Mouse (Mus musculus): ENCODE results near the gene Jazf1. TPM values are rescaled to one million over a fixed set of nuclear protein-coding genes. Genes with fewer than 3 reads are reported as not detected.

Jazf1 gene
- total and polyA plus RNA-seq, 2 experiments, result 0.48 to 0.74 TPM

DNA sequence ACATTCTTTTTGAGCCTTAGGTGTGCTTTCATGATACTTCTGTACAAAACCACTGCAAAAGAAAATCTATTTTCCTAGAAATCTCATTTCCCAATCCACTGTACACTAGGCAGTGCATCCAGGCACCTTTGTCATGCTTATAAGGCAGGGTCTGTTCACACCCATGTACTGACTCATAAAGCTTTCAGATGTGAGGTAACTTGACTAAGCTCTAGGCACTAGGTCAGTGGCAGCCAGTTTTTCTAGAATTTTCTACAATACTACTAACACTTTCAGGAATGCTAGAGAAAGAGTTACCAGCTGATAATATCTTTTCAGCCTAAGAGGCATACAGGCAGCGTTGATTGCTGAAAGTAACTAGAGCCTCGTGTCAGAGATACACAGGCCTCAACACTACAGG lies 62.9 kb downstream of the Jazf1 start:
- H3K4me3 ChIP-seq (ENCODE audit: insufficient read depth, low read depth, low read length), result no peak overlapping the region
- no peak for DNase-seq (ENCODE audit: extremely low read depth, low read depth, low spot score)
- WGBS, result 74% methylated on average over 2 of the region's 2 CpGs

DNA sequence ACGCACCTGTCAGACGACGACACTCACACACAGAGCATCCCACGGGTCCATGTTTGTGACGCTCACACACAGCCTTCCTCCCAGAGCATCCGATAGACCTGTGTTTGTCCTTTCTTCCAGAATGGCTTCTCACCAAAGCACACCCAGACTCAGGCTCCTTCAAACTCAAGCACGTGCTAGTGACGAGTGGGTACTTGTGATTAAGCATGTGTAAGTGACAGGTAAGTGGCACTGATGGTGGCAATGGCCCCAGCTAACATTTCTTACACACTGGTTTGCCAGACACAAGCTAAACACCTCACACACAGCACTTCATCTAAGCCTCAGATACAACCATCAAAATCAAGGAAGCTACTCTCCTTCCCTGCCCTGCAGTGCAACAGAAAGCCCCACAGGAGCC lies 77.6 kb downstream of the Jazf1 start:
- Histone ChIP-seq H3K4me3 (ENCODE audit: insufficient read depth, low read depth, low read length) (no peak overlapping the region), H3K4me1 (ENCODE audit: control insufficient read depth, insufficient read depth, low read length) (no peaks in the 10 kb centered on the region), H3K36me3 (ENCODE audit: control insufficient read depth, insufficient read depth, low read length) (no peaks in the 10 kb centered on the region), H3K27ac (replicated peaks; ENCODE audit: insufficient read depth, low read depth, low read length) (no peak overlapping the region), H3K79me2 (ENCODE audit: control insufficient read depth, insufficient read depth, low read length) (no peaks in the 10 kb centered on the region), H3K9ac (ENCODE audit: low read depth, low read length) (no peak overlapping the region), H3K27me3 (ENCODE audit: control insufficient read depth, insufficient read depth, low read length) (no peaks in the 10 kb centered on the region)
- no peak for DNase-seq (ENCODE audit: extremely low read depth, low read depth, low spot score)
- 93% methylated on average over 8 of the region's 8 CpGs for WGBS
- TF ChIP-seq POLR2A (IDR thresholded peaks at IDR 0.05; ENCODE audit: extremely low read depth, insufficient read depth, low read length) (no peak), CTCF (IDR thresholded peaks at IDR 0.05; ENCODE audit: low read depth, low read length) (no peak)

More for the DNA sequence above, 62.9 kb downstream of the Jazf1 start:
- Histone ChIP-seq H3K27me3 (ENCODE audit: control insufficient read depth, insufficient read depth, low read length) (no peaks in the 10 kb centered on the region), H3K79me2 (ENCODE audit: control insufficient read depth, insufficient read depth, low read length) (no peaks in the 10 kb centered on the region), H3K27ac (replicated peaks; ENCODE audit: insufficient read depth, low read depth, low read length) (no peak overlapping the region), H3K9ac (ENCODE audit: low read depth, low read length) (no peak overlapping the region), H3K36me3 (ENCODE audit: control insufficient read depth, insufficient read depth, low read length) (no peaks in the 10 kb centered on the region), H3K4me1 (ENCODE audit: control insufficient read depth, insufficient read depth, low read length) (no peaks in the 10 kb centered on the region)
- no peak for TF ChIP-seq CTCF (IDR thresholded peaks at IDR 0.05; ENCODE audit: low read depth, low read length)
- no peak for TF ChIP-seq POLR2A (IDR thresholded peaks at IDR 0.05; ENCODE audit: extremely low read depth, insufficient read depth, low read length)

GRCm38 (mm10) chr6:52987905-52988640 lies 80.4 kb downstream of the Jazf1 start:
- no peaks in the 10 kb centered on the region for H3K79me2 ChIP-seq (ENCODE audit: control insufficient read depth, insufficient read depth, low read length)
- no peaks in the 10 kb centered on the region for H3K4me1 ChIP-seq (ENCODE audit: control insufficient read depth, insufficient read depth, low read length)
- no peaks in the 10 kb centered on the region for H3K36me3 ChIP-seq (ENCODE audit: control insufficient read depth, insufficient read depth, low read length)
- H3K4me3 ChIP-seq (ENCODE audit: insufficient read depth, low read depth, low read length), result no peak overlapping the region
- TF ChIP-seq POLR2A (IDR thresholded peaks at IDR 0.05; ENCODE audit: extremely low read depth, insufficient read depth, low read length) (no peak), CTCF (IDR thresholded peaks at IDR 0.05; ENCODE audit: low read depth, low read length) (no peak)
- H3K27me3 ChIP-seq (ENCODE audit: control insufficient read depth, insufficient read depth, low read length), result no peaks in the 10 kb centered on the region
- no peak overlapping the region for H3K9ac ChIP-seq (ENCODE audit: low read depth, low read length)
- no peak overlapping the region for H3K27ac ChIP-seq (replicated peaks; ENCODE audit: insufficient read depth, low read depth, low read length)
- DNase-seq (ENCODE audit: extremely low read depth, low read depth, low spot score), result no peak
- WGBS, result 91% methylated on average over 6 of the region's 6 CpGs

- peak; percentile 53; the same call in 1 of the 2 replicates for TF ChIP-seq CTCF (IDR thresholded peaks at IDR 0.05; ENCODE audit: low read depth, low read length)
- no peak for TF ChIP-seq POLR2A (IDR thresholded peaks at IDR 0.05; ENCODE audit: extremely low read depth, insufficient read depth, low read length)
- peak; percentile 55 for DNase-seq (ENCODE audit: extremely low read depth, low read depth, low spot score)
Measured at GRCm38 (mm10) chr6:52987391-52987790, 81.0 kb downstream of the Jazf1 start.

GRCm38 (mm10) chr6:52982175-52982574 lies 86.3 kb downstream of the Jazf1 start:
- 91% methylated on average over 6 of the region's 6 CpGs for WGBS
- Histone ChIP-seq H3K79me2 (ENCODE audit: control insufficient read depth, insufficient read depth, low read length) (no peaks in the 10 kb centered on the region), H3K4me3 (ENCODE audit: insufficient read depth, low read depth, low read length) (no peak overlapping the region), H3K4me1 (ENCODE audit: control insufficient read depth, insufficient read depth, low read length) (no peaks in the 10 kb centered on the region), H3K36me3 (ENCODE audit: control insufficient read depth, insufficient read depth, low read length) (no peaks in the 10 kb centered on the region), H3K9ac (ENCODE audit: low read depth, low read length) (no peak overlapping the region), H3K27me3 (ENCODE audit: control insufficient read depth, insufficient read depth, low read length) (no peaks in the 10 kb centered on the region), H3K27ac (replicated peaks; ENCODE audit: insufficient read depth, low read depth, low read length) (no peak overlapping the region)
- no peak for DNase-seq (ENCODE audit: extremely low read depth, low read depth, low spot score)
- TF ChIP-seq CTCF (IDR thresholded peaks at IDR 0.05; ENCODE audit: low read depth, low read length) (no peak), POLR2A (IDR thresholded peaks at IDR 0.05; ENCODE audit: extremely low read depth, insufficient read depth, low read length) (no peak)

More at GRCm38 (mm10) chr6:52987391-52987790, 81.0 kb downstream of the Jazf1 start:
- H3K9ac ChIP-seq (ENCODE audit: low read depth, low read length), result no peak overlapping the region
- H3K36me3 ChIP-seq (ENCODE audit: control insufficient read depth, insufficient read depth, low read length), result no peaks in the 10 kb centered on the region
- H3K4me3 ChIP-seq (ENCODE audit: insufficient read depth, low read depth, low read length), result no peak overlapping the region
- no peaks in the 10 kb centered on the region for H3K79me2 ChIP-seq (ENCODE audit: control insufficient read depth, insufficient read depth, low read length)
- no peaks in the 10 kb centered on the region for H3K27me3 ChIP-seq (ENCODE audit: control insufficient read depth, insufficient read depth, low read length)
- no peaks in the 10 kb centered on the region for H3K4me1 ChIP-seq (ENCODE audit: control insufficient read depth, insufficient read depth, low read length)
- no peak overlapping the region for H3K27ac ChIP-seq (replicated peaks; ENCODE audit: insufficient read depth, low read depth, low read length)
- 59% methylated on average over 4 of the region's 4 CpGs for WGBS

DNA sequence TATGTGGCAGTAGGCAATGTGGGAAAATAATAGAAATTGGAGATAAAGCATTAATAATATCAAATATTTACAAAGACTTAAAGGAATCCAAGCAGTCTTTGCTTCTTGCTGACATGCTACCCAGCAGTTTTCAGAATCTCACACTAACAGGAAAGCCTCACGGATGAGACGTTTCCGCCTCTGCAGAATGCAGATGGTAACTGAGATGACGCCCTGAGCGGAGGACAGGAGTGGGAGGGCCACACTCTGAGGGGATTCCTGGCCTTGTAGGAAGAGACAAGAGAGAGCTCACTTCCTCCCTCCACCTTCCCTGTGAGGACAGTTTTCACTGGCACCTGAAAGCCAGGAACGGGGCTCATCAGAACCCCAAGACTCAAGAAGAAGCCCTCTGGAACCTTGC lies 88.9 kb downstream of the Jazf1 start:
- TF ChIP-seq CTCF (IDR thresholded peaks at IDR 0.05; ENCODE audit: low read depth, low read length), result no peak
- no peak for TF ChIP-seq POLR2A (IDR thresholded peaks at IDR 0.05; ENCODE audit: extremely low read depth, insufficient read depth, low read length)
- Histone ChIP-seq H3K79me2 (ENCODE audit: control insufficient read depth, insufficient read depth, low read length) (no peaks in the 10 kb centered on the region), H3K4me3 (ENCODE audit: insufficient read depth, low read depth, low read length) (no peak overlapping the region), H3K27me3 (ENCODE audit: control insufficient read depth, insufficient read depth, low read length) (no peaks in the 10 kb centered on the region), H3K36me3 (ENCODE audit: control insufficient read depth, insufficient read depth, low read length) (no peaks in the 10 kb centered on the region), H3K4me1 (ENCODE audit: control insufficient read depth, insufficient read depth, low read length) (no peaks in the 10 kb centered on the region), H3K9ac (ENCODE audit: low read depth, low read length) (no peak overlapping the region), H3K27ac (replicated peaks; ENCODE audit: insufficient read depth, low read depth, low read length) (no peak overlapping the region)
- 91% methylated on average over 6 of the region's 6 CpGs for WGBS
- DNase-seq (ENCODE audit: extremely low read depth, low read depth, low spot score), result no peak
